Mouse (Mus musculus) embryonic facial prominence, embryonic 11.5 days (tissue): Measurements from ENCODE around the gene Ogdh. TPM values are rescaled to one million over a fixed set of nuclear protein-coding genes. Genes with fewer than 3 reads are reported as not detected.

Experiments used
- ATAC-seq: fragments of 200-750 bp; cut with Nextera tagmentation; replicated peaks from 2 replicates; pipeline ENCODE4 v1.8.0; 2017; ENCODE audit warnings: low read depth; ENCODE audit not compliant: insufficient number of reproducible peaks, low FRiP score, low TSS enrichment
- DNase-seq: peaks from one replicate; pipeline ENCODE4 v3.0.0-alpha.2; 2015; ENCODE audit warnings: low spot score
- H3K27ac ChIP-seq: fragments of 300-500 bp; sonication (generic); replicated peaks from 2 replicates; pipeline ENCODE4 v1.5.1; 2014; ENCODE audit warnings: mild to moderate bottlenecking, low read depth, low read length, control low read depth
- H3K27me3 ChIP-seq: fragments of 300-500 bp; sonication (generic); 2 replicates; pipeline ENCODE4 v1.6.1; 2014; ENCODE audit warnings: mild to moderate bottlenecking, low read length, moderate library complexity, mixed read lengths; ENCODE audit not compliant: control insufficient read depth, insufficient read depth
- H3K36me3 ChIP-seq: fragments of 300-500 bp; sonication (generic); replicated peaks from 2 replicates; pipeline ENCODE4 v1.6.1; 2014; ENCODE audit warnings: low read depth, mild to moderate bottlenecking, low read length, moderate library complexity, mixed read lengths; ENCODE audit not compliant: control insufficient read depth, insufficient read depth
- H3K4me1 ChIP-seq: fragments of 300-500 bp; sonication (generic); 2 replicates; pipeline ENCODE4 v1.6.1; 2014; ENCODE audit warnings: low read length, mixed read lengths; ENCODE audit not compliant: control insufficient read depth, insufficient read depth
- H3K4me2 ChIP-seq: fragments of 300-500 bp; sonication (generic); 2 replicates; pipeline ENCODE4 v1.6.1; 2014; ENCODE audit warnings: low read depth, mild to moderate bottlenecking, control low read depth, low read length, moderate library complexity
- H3K4me3 ChIP-seq: fragments of 300-500 bp; sonication (generic); 2 replicates; pipeline ENCODE4 v1.5.1; 2014; ENCODE audit warnings: low read depth, low read length, control low read depth
- H3K9ac ChIP-seq: fragments of 300-500 bp; sonication (generic); replicated peaks from 2 replicates; pipeline ENCODE4 v1.6.1; 2014; ENCODE audit warnings: mild to moderate bottlenecking, control low read depth, low read length
- H3K9me3 ChIP-seq: fragments of 300-500 bp; sonication (generic); replicated peaks from 2 replicates; pipeline ENCODE4 v1.6.1; 2016; ENCODE audit warnings: mild to moderate bottlenecking, low read length, inconsistent platforms, mixed read lengths; ENCODE audit not compliant: control insufficient read depth
- WGBS: fragments of 180-500 bp; shearing (Covaris S2); extraction: QIAGEN DNeasy Blood & Tissue Kit; methylation state at CpG from one replicate; pipeline ENCODE4 v1.1.7; 2014; 5-methylcytosine and 5-hydroxymethylcytosine counted together
- polyA plus RNA-seq: library from polyadenylated mRNA; unstranded; fragments of >200 nt; fragmentation: Nextera tagmentation; extraction: Ambion mirVana; gene quantifications from 2 replicates; pipeline ENCODE4 v1.2.1, GENCODE M21; 2014

Gene Ogdh
- polyA plus RNA-seq, 1 experiment from 2014 or later: 75.3 TPM

GRCm38 (mm10) chr11:6371376-6372155 lies 80.1 kb downstream of the Ogdh start:
- Histone ChIP-seq H3K4me1 (no peaks in the 10 kb centered on the region), H3K9me3 (no peaks in the 10 kb centered on the region), H3K36me3 (no peaks in the 10 kb centered on the region), H3K27me3 (no peaks in the 10 kb centered on the region), H3K4me3 (no peak overlapping the region), H3K4me2 (no peak overlapping the region), H3K9ac (no peak overlapping the region), H3K27ac (no peak overlapping the region)
- no peak for ATAC-seq
- WGBS: 81% methylated on average over 11 of the region's 11 CpGs
- no peak for DNase-seq

- Histone ChIP-seq H3K9me3 (no peaks in the 10 kb centered on the region), H3K9ac (no peak overlapping the region), H3K4me3 (no peak overlapping the region), H3K27ac (no peak overlapping the region), H3K27me3 (no peaks in the 10 kb centered on the region), H3K4me2 (no peak overlapping the region), H3K4me1 (no peaks in the 10 kb centered on the region), H3K36me3 (no peaks in the 10 kb centered on the region)
- WGBS: 93% methylated on average over 9 of the region's 9 CpGs
- ATAC-seq: no peak
- no peak for DNase-seq
Measured at GRCm38 (mm10) chr11:6372784-6373183, 81.4 kb downstream of the Ogdh start.

- H3K9me3 ChIP-seq: no peaks in the 10 kb centered on the region
- no peak for DNase-seq
Measured at GRCm38 (mm10) chr11:6380916-6381315, 89.5 kb downstream of the Ogdh start.

GRCm38 (mm10) chr11:6388126-6388725 lies 96.8 kb downstream of the Ogdh start:
- Histone ChIP-seq H3K9me3 (no peaks in the 10 kb centered on the region), H3K4me2 (no peak overlapping the region), H3K27me3 (no peaks in the 10 kb centered on the region), H3K4me3 (no peak overlapping the region; the same call in 1 of the 2 replicates), H3K27ac (no peak overlapping the region), H3K4me1 (no peaks in the 10 kb centered on the region), H3K36me3 (no peaks in the 10 kb centered on the region; the same call in none of the 2 replicates), H3K9ac (peak overlapping the region; percentile 87)
- no peak for ATAC-seq
- WGBS: 87% methylated on average over 6 of the region's 6 CpGs
- no peak for DNase-seq

More at GRCm38 (mm10) chr11:6380916-6381315, 89.5 kb downstream of the Ogdh start:
- Histone ChIP-seq H3K27me3 (no peaks in the 10 kb centered on the region), H3K9ac (no peak overlapping the region), H3K36me3 (no peaks in the 10 kb centered on the region), H3K27ac (no peak overlapping the region), H3K4me2 (no peak overlapping the region), H3K4me1 (no peaks in the 10 kb centered on the region), H3K4me3 (no peak overlapping the region)
- WGBS: 90% methylated on average over 6 of the region's 6 CpGs
- ATAC-seq: no peak

GRCm38 (mm10) chr11:6388726-6389413 lies 97.4 kb downstream of the Ogdh start, which contains the start of gene Zmiz2:
Zmiz2 (plus strand) TSS chr11:6389074.
- 14% methylated on average over 30 of the region's 60 CpGs for WGBS
- ATAC-seq: peak; percentile 99

GRCm38 (mm10) chr11:6389483-6389921 lies 98.1 kb downstream of the Ogdh start:
- Histone ChIP-seq H3K4me3 (peak overlapping the region; percentile 89), H3K36me3 (no peaks in the 10 kb centered on the region; the same call in none of the 2 replicates), H3K27ac (peak overlapping the region; percentile 92; the same call in 1 of the 2 replicates), H3K27me3 (no peaks in the 10 kb centered on the region), H3K9ac (peak overlapping the region; percentile 87), H3K9me3 (no peaks in the 10 kb centered on the region), H3K4me2 (peak overlapping the region; percentile 85), H3K4me1 (no peaks in the 10 kb centered on the region)
- whole genome bisulfite sequencing: under 1% methylated on average over 16 of the region's 43 CpGs
- no peak for ATAC-seq
- peak; percentile 13 for DNase-seq

More at GRCm38 (mm10) chr11:6388726-6389413, 97.4 kb downstream of the Ogdh start, which contains the start of gene Zmiz2:
- Histone ChIP-seq H3K9me3 (no peaks in the 10 kb centered on the region), H3K36me3 (no peaks in the 10 kb centered on the region; the same call in none of the 2 replicates), H3K27ac (peak within 1 kb of the TSS; percentile 92), H3K4me3 (peak within 1 kb of the TSS; percentile 89), H3K27me3 (no peaks in the 10 kb centered on the region), H3K4me1 (no peaks in the 10 kb centered on the region), H3K4me2 (peak within 1 kb of the TSS; percentile 85), H3K9ac (peak within 1 kb of the TSS; percentile 87)
- peak; percentile 94 for DNase-seq

GRCm38 (mm10) chr11:6390376-6391053 lies 99.1 kb downstream of the Ogdh start:
- no peak overlapping the region for H3K27ac ChIP-seq
- 81% methylated on average over 8 of the region's 8 CpGs for whole genome bisulfite sequencing
- DNase-seq: no peak
- peak overlapping the region; percentile 0; the same call in 1 of the 2 replicates for H3K9ac ChIP-seq
- ATAC-seq: no peak
- no peaks in the 10 kb centered on the region; the same call in none of the 2 replicates for H3K36me3 ChIP-seq
- H3K4me2 ChIP-seq: peak overlapping the region; percentile 85
- no peaks in the 10 kb centered on the region for H3K27me3 ChIP-seq
- H3K9me3 ChIP-seq: no peaks in the 10 kb centered on the region
- H3K4me3 ChIP-seq: peak overlapping the region; percentile 89; the same call in 1 of the 2 replicates
- no peaks in the 10 kb centered on the region for H3K4me1 ChIP-seq
